Mouse (Mus musculus) heart, embryonic 12.5 days (tissue): Measurements from ENCODE around the gene Slx4ip. TPM values are rescaled to one million over a fixed set of nuclear protein-coding genes. Genes with fewer than 3 reads are reported as not detected.

Experiments used
- ATAC-seq: fragments of 200-750 bp; cut with Nextera tagmentation; 2 replicates; pipeline ENCODE4 v1.8.0; 2017; ENCODE audit warnings: moderate TSS enrichment, moderate library complexity; ENCODE audit not compliant: insufficient number of reproducible peaks, low FRiP score
- H3K27ac ChIP-seq: fragments of 300-500 bp; sonication (generic); 2 replicates; pipeline ENCODE4 v1.5.1; 2016; ENCODE audit warnings: mild to moderate bottlenecking, moderate library complexity; ENCODE audit not compliant: poor library complexity, severe bottlenecking
- H3K27me3 ChIP-seq: fragments of 300-500 bp; sonication (generic); replicated peaks from 2 replicates; pipeline ENCODE4 v1.6.1; 2016; ENCODE audit warnings: mild to moderate bottlenecking, moderate library complexity
- H3K36me3 ChIP-seq: fragments of 300-500 bp; sonication (generic); 2 replicates; pipeline ENCODE4 v1.6.1; 2016; ENCODE audit warnings: mild to moderate bottlenecking, moderate library complexity
- H3K4me1 ChIP-seq: fragments of 300-500 bp; sonication (generic); replicated peaks from 2 replicates; pipeline ENCODE4 v1.6.1; 2016; ENCODE audit warnings: mild to moderate bottlenecking
- H3K4me2 ChIP-seq: fragments of 300-500 bp; sonication (generic); 2 replicates; pipeline ENCODE4 v1.6.1; 2016; ENCODE audit warnings: mild to moderate bottlenecking, moderate library complexity
- H3K4me3 ChIP-seq: fragments of 300-500 bp; sonication (generic); 2 replicates; pipeline ENCODE4 v1.5.1; 2016; ENCODE audit warnings: mild to moderate bottlenecking
- H3K9ac ChIP-seq: fragments of 300-500 bp; sonication (generic); 2 replicates; pipeline ENCODE4 v1.6.1; 2016; ENCODE audit warnings: mild to moderate bottlenecking, moderate library complexity
- H3K9me3 ChIP-seq: fragments of 300-500 bp; sonication (generic); replicated peaks from 2 replicates; pipeline ENCODE4 v1.6.1; 2016; ENCODE audit warnings: mild to moderate bottlenecking, moderate library complexity
- WGBS: fragments of 180-500 bp; shearing (Covaris S2); methylation state at CpG from one replicate; pipeline ENCODE4 v1.1.7; 2016; 5-methylcytosine and 5-hydroxymethylcytosine counted together
- polyA plus RNA-seq: library from polyadenylated mRNA; unstranded; fragments of >200 nt; fragmentation: Nextera tagmentation; extraction: Ambion mirVana; gene quantifications from 2 replicates; pipeline ENCODE4 v1.2.1, GENCODE M21; 2016

Slx4ip gene
- polyA plus RNA-seq, 1 experiment from 2014 or later: 4.9 TPM

DNA sequence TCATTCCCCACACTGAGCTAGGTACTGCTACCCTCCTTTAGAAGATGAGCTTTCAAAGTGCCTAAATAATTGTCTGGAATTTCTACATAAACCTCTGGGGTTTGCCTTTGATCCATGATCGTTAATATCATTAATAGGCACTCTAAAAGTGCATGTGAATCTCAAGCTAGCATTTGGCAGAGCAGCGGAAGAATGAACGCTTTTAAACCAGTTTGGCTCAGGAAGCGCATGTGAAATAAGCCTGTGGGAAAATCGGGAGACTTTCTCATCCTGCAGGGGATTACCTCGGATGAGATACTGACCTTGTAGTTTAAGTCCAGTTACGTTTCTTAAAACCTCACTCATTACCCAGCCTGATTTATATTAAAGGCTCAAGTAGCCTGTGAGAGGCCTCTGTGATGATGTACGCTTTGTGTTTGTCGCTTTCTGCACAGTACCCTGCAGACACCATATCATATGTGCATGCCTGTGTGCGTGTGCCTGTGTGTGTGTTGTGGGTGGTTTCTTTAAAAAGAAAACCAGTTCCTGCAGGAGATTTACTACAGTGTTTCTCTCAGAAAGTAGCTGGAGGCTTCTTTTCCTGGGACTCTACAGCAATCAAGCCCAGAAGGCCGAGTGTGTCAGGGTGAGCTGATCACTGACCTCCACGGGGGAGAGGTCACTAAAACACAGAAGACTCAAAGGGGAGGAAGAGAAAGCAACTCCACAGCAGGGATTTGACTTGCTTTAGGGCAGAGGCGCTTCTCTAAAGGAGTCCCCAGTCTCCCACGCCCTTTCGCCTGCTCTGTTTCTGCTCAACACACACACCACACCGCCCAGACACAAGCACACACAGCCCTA, 182.7 kb downstream of the Slx4ip start:
- H3K9ac ChIP-seq: no peak overlapping the region
- no peak overlapping the region for H3K27ac ChIP-seq
- no peak overlapping the region for H3K4me2 ChIP-seq
- H3K27me3 ChIP-seq: no peaks in the 10 kb centered on the region
- no peak overlapping the region for H3K4me3 ChIP-seq
- ATAC-seq: peak; percentile 18; the same call in 1 of the 2 replicates
- no peaks in the 10 kb centered on the region for H3K9me3 ChIP-seq
- 62% methylated on average over 16 of the region's 16 CpGs for WGBS
- no peaks in the 10 kb centered on the region for H3K36me3 ChIP-seq
- H3K4me1 ChIP-seq: peaks cover 7% of the 10 kb centered on the region; the same call in 1 of the 2 replicates

DNA sequence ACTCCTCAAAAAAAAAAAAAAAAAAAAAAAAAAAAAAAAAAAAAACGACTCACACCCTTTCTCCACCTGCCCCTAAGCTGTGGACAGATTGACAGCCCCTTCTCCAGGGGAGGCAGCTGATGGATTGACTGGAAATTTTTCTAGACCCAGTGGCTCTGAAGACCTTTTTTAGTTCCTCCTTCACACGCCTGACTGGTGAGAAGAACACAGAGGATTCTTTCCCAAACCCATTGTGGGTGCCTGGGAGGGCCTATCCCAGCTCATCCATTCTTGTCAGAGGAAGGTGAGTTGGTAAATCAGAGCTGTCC, 183.2 kb downstream of the Slx4ip start:
- Histone ChIP-seq H3K4me2 (no peak overlapping the region), H3K9me3 (no peaks in the 10 kb centered on the region), H3K27ac (no peak overlapping the region), H3K4me1 (peaks cover 7% of the 10 kb centered on the region), H3K4me3 (no peak overlapping the region), H3K9ac (no peak overlapping the region), H3K27me3 (no peaks in the 10 kb centered on the region), H3K36me3 (no peaks in the 10 kb centered on the region)
- ATAC-seq: no peak
- WGBS: 40% methylated on average over 2 of the region's 2 CpGs

DNA sequence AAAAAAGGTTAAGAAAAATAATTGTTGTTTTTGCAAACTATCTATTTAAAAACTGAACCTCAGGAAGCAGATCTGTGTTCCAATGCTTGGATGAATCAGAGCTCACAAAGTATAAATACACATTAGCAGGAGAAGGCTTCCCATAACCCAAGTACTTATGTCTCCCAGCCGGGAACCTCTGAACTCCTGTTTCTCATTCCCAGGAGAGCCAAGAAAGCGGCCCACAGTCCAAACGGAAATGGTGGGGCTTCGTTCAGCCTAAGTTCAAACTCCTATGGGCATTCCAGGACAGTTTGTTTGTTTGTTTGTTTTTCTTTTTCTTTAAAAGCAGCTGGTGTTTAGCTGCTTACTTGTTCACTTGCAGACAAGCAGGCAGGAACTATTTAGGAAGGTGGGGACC, 187.8 kb downstream of the Slx4ip start:
- no peaks in the 10 kb centered on the region for H3K27me3 ChIP-seq
- H3K36me3 ChIP-seq: peaks cover 13% of the 10 kb centered on the region
- no peak for ATAC-seq
- 62% methylated on average over 4 of the region's 4 CpGs for WGBS
- no peak overlapping the region for H3K27ac ChIP-seq
- H3K4me1 ChIP-seq: peaks cover 23% of the 10 kb centered on the region
- H3K4me2 ChIP-seq: no peak overlapping the region
- H3K9ac ChIP-seq: no peak overlapping the region
- H3K9me3 ChIP-seq: no peaks in the 10 kb centered on the region
- no peak overlapping the region for H3K4me3 ChIP-seq

DNA sequence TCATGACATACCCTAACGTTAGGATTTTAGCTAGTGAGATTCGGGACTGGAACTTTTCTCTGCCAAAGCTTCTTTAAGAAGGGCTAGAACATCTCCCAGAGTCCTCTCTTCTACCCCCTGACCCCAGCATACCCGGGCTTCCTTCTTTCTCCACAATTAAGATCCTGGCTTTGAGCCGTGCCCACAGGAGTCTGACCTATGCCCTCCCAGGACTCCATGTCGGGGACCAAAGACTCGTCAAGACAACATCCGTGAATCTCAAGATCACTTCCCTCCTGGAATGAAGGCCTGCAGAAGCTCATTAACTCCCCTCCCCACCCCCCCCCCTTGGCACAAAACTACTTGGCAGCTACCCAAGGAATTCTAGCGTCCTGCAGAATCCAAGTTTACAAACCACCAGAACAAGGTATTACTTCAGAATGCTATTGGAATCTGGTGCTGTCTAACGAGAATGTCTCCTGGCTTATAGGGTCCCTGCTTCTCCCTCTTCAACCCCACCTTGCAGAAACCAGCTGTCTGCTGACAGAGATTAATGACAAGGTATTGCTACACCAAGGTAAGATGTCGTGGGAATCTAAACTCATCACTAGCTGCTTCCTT, 188.8 kb downstream of the Slx4ip start:
- Histone ChIP-seq H3K4me3 (no peak overlapping the region), H3K4me1 (peaks cover 17% of the 10 kb centered on the region), H3K4me2 (0 out of 2 replicates have a peak overlapping the region, but pooled peaks have one; percentile 9), H3K27me3 (no peaks in the 10 kb centered on the region), H3K9ac (no peak overlapping the region), H3K9me3 (no peaks in the 10 kb centered on the region), H3K36me3 (peaks cover 24% of the 10 kb centered on the region), H3K27ac (no peak overlapping the region)
- 30% methylated on average over 10 of the region's 10 CpGs for WGBS
- ATAC-seq: peak; percentile 30; the same call in 1 of the 2 replicates

DNA sequence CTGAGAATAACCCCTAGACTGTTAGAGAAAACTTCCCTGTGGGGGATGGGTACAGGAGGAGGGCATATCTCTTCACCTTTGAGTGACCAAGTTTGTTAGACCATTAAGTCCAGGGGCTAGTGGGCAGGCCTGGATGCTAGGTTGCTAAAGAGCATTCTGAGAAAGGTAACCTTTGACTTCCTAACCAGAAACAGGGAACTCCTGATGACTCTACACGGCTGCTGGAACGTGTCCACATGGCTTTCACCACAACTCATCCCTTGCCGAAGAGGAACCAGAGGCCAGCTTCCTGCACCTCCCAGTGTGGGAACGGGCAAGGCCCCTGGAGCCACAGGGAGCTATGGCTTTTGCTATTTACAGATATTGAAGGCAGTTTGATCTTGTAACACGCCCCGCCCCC, 189.4 kb downstream of the Slx4ip start:
- 0 out of 2 replicates have a peak, but pooled peaks have one; percentile 18 for ATAC-seq
- Histone ChIP-seq H3K27ac (no peak overlapping the region), H3K9me3 (no peaks in the 10 kb centered on the region), H3K4me2 (no peak overlapping the region), H3K36me3 (peaks cover 30% of the 10 kb centered on the region), H3K4me3 (no peak overlapping the region), H3K27me3 (no peaks in the 10 kb centered on the region), H3K4me1 (peaks cover 17% of the 10 kb centered on the region), H3K9ac (no peak overlapping the region)
- 66% methylated on average over 6 of the region's 6 CpGs for WGBS

DNA sequence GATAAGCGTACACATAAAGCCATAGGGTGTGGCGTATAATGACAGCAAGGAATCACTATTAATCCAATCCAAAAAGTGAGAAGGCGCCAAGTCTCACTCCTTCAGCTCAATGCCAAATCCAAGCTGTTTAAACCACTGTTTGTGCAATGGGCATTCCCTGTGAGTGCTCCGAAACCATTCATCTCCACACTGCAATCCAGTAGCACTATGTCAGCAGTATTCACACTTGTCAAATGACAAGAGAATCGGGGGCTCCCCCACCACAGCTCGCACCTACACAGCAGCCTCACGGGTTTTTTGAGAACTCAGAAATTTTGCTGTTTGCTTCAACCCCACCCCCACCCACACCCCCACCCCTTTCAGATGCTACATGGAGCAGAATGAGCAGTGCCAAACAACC, 190.0 kb downstream of the Slx4ip start:
- Histone ChIP-seq H3K4me1 (peaks cover 17% of the 10 kb centered on the region), H3K9ac (no peak overlapping the region), H3K36me3 (peaks cover 35% of the 10 kb centered on the region), H3K4me2 (no peak overlapping the region), H3K27me3 (no peaks in the 10 kb centered on the region), H3K4me3 (no peak overlapping the region), H3K9me3 (no peaks in the 10 kb centered on the region), H3K27ac (no peak overlapping the region)
- no peak for ATAC-seq
- WGBS: 80% methylated on average over 7 of the region's 7 CpGs

DNA sequence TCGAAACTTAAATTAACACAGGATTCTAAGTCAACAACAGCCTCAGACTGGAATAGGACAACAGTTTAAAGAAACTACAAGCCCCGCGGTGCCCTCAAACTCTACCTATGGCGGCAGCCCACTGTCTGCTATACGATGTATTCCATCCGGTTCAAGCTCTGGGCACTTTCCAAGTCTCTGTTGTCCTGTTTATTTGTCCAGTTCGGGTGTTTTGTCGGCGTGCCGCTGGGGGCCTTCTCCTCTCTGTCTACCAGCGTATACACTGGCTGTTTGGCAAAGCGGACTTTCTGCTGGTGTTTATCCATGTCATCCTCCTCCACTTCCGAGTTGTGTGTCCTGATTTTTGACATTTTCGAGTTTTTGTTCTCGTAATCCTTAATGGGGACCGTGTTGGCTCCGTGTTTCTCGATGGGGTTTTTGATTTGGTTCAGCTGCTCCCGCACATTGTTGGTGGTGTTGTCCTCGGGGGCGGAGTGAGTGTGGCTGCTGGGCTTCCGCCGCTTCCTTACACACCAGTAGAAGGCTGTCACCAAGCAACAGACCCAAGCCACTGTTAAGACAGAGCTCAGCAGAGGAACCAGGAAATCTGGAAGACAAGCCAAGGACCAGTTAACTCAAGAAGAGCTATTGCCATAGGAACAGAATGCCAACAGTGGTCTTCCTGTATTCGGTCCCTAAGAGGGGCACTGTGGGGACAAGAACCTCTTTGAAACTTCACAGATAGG, 192.0 kb downstream of the Slx4ip start:
- Histone ChIP-seq H3K9ac (no peak overlapping the region), H3K4me3 (no peak overlapping the region)

DNA sequence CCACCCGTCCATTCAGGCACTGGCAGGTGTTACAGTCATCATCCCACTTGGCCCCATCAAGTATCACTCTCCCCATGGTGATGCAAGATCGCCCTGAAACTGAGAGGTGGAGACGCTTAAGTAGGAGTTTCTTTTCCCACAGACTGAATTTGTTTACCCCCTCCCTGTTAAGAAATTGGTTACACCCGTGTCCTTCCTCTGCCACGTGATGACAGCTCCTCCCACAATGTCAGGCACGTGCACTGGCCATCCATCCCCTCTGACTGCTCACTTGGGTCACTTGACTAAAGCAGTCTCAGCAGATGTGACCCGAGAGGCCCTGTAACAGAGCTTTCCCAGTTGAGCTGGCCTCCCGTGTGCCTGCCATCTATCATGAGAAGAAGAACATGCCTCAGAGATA, 194.2 kb downstream of the Slx4ip start:
- Histone ChIP-seq H3K9ac (no peak overlapping the region), H3K4me3 (no peak overlapping the region), H3K9me3 (no peaks in the 10 kb centered on the region), H3K27ac (no peak overlapping the region), H3K27me3 (no peaks in the 10 kb centered on the region), H3K36me3 (peaks cover 75% of the 10 kb centered on the region), H3K4me2 (no peak overlapping the region), H3K4me1 (peaks cover 10% of the 10 kb centered on the region)
- 48% methylated on average over 8 of the region's 8 CpGs for WGBS
- ATAC-seq: peak; percentile 16; the same call in 1 of the 2 replicates

More for the DNA sequence above, 192.0 kb downstream of the Slx4ip start:
- 87% methylated on average over 24 of the region's 24 CpGs for WGBS
- H3K4me2 ChIP-seq: no peak overlapping the region
- H3K27ac ChIP-seq: no peak overlapping the region
- no peaks in the 10 kb centered on the region for H3K27me3 ChIP-seq
- peaks cover 17% of the 10 kb centered on the region for H3K4me1 ChIP-seq
- H3K36me3 ChIP-seq: peaks cover 54% of the 10 kb centered on the region
- H3K9me3 ChIP-seq: no peaks in the 10 kb centered on the region
- no peak for ATAC-seq

DNA sequence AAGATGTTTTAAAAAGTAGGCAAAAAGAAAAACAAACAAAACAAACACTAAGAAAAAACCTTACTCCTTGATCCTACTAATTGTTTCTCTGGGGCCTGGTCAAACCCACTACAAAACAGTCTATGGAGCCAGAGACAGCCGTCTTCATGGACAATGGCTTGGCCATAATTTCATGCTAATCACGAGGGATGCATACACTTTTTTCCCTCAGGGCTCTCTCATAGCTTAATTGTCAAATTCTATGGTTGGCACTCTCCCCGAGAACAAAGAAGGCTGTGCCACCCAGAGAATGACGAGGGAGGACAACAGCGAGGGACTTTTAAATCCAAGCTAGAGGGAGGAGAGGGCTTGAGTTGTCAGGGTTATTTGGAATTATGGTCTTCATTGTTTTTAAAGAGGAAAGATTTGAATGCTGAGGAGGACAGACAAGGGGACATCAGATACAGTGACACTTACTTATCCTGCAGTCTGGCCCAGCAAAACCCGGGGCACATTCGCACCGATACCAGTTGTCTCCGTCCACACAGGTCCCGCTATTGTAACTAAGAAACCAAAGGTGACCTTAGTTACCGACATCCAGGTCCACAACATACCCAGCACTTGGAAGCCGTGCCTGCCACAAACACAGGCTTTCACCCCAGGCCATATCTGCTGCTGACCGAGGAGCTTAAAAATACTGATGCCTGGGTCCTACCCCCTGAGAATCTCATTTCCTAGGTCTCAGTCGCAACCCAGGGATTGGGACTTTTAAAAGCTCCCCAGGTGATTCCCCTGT, 195.8 kb downstream of the Slx4ip start:
- no peak overlapping the region for H3K4me3 ChIP-seq
- WGBS: 86% methylated on average over 14 of the region's 14 CpGs
- ATAC-seq: no peak
- H3K4me2 ChIP-seq: no peak overlapping the region
- H3K9ac ChIP-seq: no peak overlapping the region
- H3K36me3 ChIP-seq: peaks cover 91% of the 10 kb centered on the region
- no peaks in the 10 kb centered on the region for H3K9me3 ChIP-seq
- H3K27ac ChIP-seq: no peak overlapping the region
- H3K4me1 ChIP-seq: no peaks in the 10 kb centered on the region; the same call in 1 of the 2 replicates
- no peaks in the 10 kb centered on the region for H3K27me3 ChIP-seq

DNA sequence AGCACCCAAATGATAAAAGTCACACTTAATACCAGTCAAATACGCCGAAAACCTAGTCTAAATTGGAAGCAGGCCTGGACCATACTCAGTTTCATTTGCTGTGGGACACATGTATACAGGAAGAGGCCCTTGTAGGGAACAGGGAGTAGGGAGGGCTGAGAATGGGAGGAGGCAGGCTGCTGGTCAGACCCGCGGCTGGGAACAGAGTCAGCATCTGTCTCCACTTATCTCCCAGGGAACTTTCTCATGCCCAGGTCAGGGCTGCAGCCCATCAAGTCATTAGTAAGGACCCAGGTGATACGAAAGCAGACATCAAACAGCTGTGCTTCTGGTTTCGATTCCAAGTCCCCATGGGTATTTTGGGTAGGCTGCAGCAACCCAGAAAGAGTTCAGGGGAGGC, 196.7 kb downstream of the Slx4ip start:
- ATAC-seq: no peak
- H3K27ac ChIP-seq: no peak overlapping the region
- no peak overlapping the region for H3K4me2 ChIP-seq
- no peak overlapping the region for H3K9ac ChIP-seq
- H3K9me3 ChIP-seq: no peaks in the 10 kb centered on the region
- peaks cover 96% of the 10 kb centered on the region for H3K36me3 ChIP-seq
- H3K27me3 ChIP-seq: no peaks in the 10 kb centered on the region
- peaks cover 4% of the 10 kb centered on the region; the same call in 1 of the 2 replicates for H3K4me1 ChIP-seq
- WGBS: 57% methylated on average over 6 of the region's 6 CpGs
- H3K4me3 ChIP-seq: no peak overlapping the region
